Mouse (Mus musculus) spleen, postnatal 14 days (tissue): ENCODE data around the gene Spag6l.
A peak's percentile ranks its signal among the peaks of the same experiment; 100 is the strongest.
"Not testable (repeated sequence)": the region's sequence is repeated elsewhere in the genome, so short reads cannot be mapped to it uniquely, and the experiment has no call there.

ENCODE experiments used
- DNase-seq, 2 experiments: peaks; one replicate each; pipeline ENCODE4 v3.0.0; 2021 to 2022; ENCODE audit warnings: low spot score in 2 of 2

The Spag6l gene

GRCm38 (mm10) chr16:16828757-16829615 is at the start of gene Spag6l:
Gene Spag6l, minus strand, starts transcription at chr16:16829456.
- DNase-seq = peak; percentile 20 to 39

DNA sequence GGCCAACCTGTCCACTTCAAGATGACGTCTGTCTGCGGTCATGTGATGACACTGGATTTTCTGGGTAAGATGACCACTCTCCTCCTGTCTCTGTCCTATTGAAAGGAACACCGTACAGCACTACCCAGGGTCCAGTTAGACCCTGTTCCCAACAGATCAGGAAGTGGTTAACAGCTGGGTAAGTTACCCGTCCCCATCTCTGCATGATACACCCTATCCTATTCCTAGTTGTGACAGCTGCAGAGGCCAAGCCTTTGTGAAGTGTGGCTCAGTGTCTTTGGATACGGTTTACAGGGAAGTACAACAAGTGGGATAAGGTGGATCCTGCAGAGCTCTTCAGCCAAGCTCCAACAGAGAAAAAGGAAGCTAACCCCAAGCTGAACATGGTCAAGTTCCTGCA is 49.8 kb upstream of the Spag6l start:
- no peak for DNase-seq

DNA sequence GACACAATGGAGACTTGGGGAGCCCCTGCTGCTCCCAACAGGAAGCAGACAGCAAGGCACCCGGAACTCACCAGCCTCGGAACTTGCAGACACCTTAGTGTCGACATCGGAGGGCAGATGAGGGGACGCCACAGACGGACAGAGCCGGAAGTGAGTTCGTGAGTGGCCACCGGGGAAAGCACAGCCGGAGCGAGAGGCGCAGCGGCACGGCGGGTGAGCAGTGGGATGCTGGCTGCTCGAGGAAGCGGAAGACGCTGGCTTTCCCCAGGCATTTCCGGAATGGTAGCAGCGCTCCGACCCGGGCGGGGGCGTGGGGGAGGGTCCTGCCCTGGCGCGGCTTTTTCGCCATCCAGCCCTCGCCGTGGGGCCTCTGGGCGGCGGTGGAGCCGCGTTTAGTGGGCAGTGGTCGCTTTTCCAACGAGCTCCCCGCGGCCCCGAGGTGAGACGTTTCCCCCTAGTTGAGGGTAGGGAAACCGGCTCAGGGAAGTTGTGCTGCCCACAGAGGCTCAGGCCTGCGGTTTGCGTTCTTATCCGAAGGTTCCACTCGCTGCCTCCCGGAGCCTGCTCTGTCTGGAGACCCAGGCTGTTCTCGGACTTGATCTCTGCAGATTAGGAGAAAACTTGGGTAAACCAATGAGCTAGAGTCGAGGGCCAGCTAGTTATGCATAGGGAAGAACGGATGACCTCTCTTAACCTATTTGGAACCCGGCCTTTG is 41.5 kb upstream of the Spag6l start, which contains the start of the genes Top3b and Vpreb1:
Gene Top3b, plus strand, starts transcription at position 120 of the 715 bp plus-strand sequence.
Gene Vpreb1, minus strand, starts transcription at position 227 of the 715 bp plus-strand sequence.
- DNase-seq = peak; percentile 64 to 80

DNA sequence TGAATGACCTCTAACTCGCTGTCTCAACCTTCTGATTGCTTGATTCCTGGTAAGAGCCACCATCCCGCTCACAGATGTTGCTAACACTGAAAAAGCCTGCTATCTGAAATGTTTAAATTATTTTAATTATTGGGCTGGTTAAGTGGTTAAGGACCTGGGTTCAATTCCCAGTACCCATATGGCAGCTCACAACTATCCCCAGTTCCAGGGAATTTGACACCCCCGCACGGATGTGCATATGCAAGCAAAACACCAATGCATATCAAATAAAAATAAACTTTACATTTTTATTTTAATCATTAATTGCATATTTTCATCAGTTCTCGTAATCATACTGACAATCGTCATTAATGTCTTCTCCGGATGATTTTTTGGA is 41.0 kb upstream of the Spag6l start:
- no peak for DNase-seq

DNA sequence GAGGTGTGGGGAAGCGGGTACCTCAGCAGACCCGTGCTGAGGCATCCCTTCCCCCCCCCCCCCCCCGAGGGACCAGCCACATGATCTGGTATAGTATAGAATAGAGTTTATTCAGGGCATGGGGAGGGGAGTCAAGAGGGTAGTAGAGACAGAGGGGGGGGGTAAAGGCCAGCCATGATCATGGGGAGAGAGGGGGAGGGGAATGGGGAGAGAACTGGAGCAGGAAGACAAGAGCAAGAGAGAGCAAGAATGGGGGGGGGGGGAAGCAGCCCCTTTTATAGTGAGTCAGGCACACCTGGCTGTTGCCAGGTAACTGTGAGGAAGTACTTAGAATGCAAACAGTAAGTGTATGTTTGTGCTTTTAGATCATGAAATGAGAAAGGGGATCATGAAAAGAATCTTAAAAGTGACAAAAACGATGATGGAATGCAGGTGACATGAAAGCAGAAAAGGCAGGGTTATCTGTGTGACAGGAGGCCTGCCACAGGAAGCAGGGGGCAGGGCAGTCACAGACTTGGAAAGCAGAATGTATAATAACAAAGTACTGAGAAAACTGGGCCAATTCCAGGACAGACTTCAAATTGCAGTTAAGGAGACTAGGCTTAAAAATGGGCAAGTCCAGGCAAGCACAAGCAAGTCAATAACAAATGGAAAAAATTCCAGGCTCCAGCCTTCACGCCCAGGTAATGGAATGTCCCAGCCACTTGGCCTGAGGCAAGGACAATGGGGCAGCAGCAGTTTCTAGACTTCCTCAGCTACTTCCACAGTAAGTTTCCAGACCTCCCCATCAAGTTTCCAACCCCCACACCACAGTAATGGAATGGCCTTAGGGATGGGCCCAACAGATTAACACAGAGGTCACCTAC is 36.7 kb upstream of the Spag6l start:
- DNase-seq = no peak

DNA sequence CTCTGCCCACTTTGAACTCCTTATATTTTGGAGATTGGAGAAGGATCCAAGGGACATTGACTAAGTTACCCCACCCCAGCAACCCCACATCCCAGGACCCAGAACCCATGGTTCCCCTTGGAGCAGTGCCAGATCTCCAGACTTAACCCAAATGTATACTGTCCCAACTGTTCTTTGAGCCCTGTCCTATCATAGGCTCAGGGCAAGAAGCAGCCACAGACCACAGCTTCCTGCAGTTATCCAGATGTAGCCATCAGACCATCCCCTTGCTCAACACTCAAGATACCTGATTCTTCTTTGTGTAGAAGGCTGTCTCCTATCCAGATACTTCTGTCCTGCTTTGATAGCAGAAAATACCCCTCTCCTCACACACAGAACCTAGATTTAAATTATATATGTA is 36.0 kb upstream of the Spag6l start:
- DNase-seq = no peak

GRCm38 (mm10) chr16:16863978-16864377 is 34.7 kb upstream of the Spag6l start, which contains the start of gene Igll1:
Gene Igll1, minus strand, starts transcription at chr16:16863985.
- no peak for DNase-seq

DNA sequence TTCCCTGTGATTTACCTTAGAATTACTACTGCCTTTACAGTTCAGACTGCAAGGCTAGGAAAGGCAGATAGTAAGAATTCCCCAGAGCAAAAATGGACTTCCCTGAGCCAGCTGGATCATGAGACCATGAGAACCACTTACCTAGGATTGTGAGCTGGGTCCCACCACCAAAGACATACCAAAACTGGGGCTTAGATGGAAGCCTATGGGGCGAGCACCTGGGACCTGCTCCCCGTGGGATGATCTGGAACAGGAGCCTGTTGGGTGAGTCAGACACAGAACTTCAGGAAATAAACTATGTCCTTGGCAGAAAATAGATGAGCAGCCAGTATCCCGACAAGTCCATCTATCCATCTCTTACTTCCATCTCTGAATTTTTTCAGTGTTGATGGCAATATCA is 33.0 kb upstream of the Spag6l start:
- DNase-seq = no peak

- no peak for DNase-seq
Measured at GRCm38 (mm10) chr16:16856731-16857476, 27.6 kb upstream of the Spag6l start.

- DNase-seq = not testable (repeated sequence)
Measured at GRCm38 (mm10) chr16:16856054-16856453, 26.8 kb upstream of the Spag6l start.

- no peak for DNase-seq
Measured at GRCm38 (mm10) chr16:16855541-16855940, 26.3 kb upstream of the Spag6l start.

GRCm38 (mm10) chr16:16854836-16855235 is 25.6 kb upstream of the Spag6l start:
- peak; percentile 25 to 48 for DNase-seq

DNA sequence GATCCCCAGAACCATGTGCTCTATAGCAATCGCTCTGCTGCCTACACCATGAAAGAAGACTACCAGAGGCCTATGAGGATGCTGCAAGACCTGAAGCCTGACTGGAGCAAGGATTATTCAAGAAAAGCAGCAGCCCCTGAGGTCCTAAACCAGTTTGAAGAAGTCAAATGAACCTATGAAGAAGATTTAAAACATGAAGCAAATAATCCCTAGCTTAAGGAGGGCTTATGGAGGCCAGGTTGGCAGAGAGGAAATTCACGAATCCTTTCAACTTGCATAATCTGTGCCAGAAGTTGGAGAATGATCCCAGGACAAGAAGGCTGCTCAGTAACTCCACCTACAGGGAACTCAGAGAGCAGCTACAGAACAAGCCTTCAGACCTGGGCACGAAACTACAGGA is 23.2 kb upstream of the Spag6l start:
- no peak for DNase-seq

- no peak for DNase-seq
Measured at GRCm38 (mm10) chr16:16849196-16849595, 19.9 kb upstream of the Spag6l start.

GRCm38 (mm10) chr16:16829671-16830070 is 415 bp upstream of the Spag6l start:
- DNase-seq = no peak

DNA sequence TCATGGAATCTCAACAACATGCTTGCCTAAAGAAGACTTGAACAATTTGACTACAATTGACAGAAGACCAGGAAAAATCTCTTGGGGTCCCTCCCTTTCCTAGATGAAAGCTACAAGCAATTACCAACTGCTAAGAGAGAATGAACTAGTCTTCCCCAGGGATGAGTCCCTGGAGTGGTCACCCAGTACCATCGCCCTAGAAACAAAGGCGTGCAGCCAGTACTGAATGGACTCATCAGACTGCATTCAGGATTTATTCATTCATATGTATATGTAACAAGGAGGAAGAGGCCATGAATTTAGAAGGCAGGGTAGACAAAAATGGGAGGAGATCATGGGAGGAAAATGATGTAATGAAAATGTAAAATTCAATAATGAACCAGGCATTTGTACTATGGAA is 3.0 kb downstream of the Spag6l start:
- DNase-seq = no peak

- no peak for DNase-seq
Measured at GRCm38 (mm10) chr16:16825476-16825875, 3.8 kb downstream of the Spag6l start.

DNA sequence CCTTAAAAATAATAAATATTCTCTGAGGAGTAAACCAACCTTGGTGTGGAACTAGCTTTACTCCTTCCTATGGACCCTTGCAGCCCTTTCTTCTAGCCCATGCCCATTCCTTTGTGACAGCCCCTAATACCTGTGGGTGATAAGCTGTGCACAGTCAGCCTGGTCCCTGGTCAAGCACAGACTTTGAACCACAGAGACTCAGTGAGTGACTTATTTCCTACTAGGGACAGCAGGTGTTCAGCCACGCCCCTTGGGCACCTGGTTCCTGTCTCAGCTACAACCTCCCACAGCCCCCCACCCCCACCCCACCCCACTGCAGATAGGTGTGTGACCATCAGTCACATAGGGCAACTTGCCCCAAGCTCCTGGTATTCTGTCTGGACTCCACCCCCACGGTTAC is 22.9 kb downstream of the Spag6l start:
- no peak for DNase-seq
